Mouse (Mus musculus) lung, adult 2 months (tissue): ENCODE measurements at regions not wholly inside any gene's neighbourhood (a gene's known extent, or its start where the extent isn't known, plus 50 kb on each side); places are given as distances from the start of the nearest gene placed in this dataset.
A peak's percentile ranks its signal among the peaks of the same experiment; 100 is the strongest.
"Not testable (repeated sequence)": the region's sequence is repeated elsewhere in the genome, so short reads cannot be mapped to it uniquely, and the experiment has no call there.

ENCODE experiments used
- DNase-seq: peaks from one replicate; pipeline ENCODE4 v3.0.0; 2022
- H3K4me1 ChIP-seq: fragments of 200-500 bp; 2 replicates; pipeline ENCODE4 v1.6.1; 2011; ENCODE audit warnings: low read length; ENCODE audit not compliant: control insufficient read depth, insufficient read depth
- H3K4me3 ChIP-seq: fragments of 200-500 bp; replicated peaks from 2 replicates; pipeline ENCODE3; 2011; ENCODE audit warnings: low read depth, mild to moderate bottlenecking, control low read depth, low read length; ENCODE audit errors: extremely low read depth
- CTCF ChIP-seq: fragments of 200-500 bp; IDR thresholded peaks from 2 replicates; pipeline ENCODE4 v1.5.1; 2011; ENCODE audit warnings: mild to moderate bottlenecking, low read length, control low read depth; ENCODE audit not compliant: insufficient read depth
- POLR2A ChIP-seq: fragments of 200-500 bp; IDR thresholded peaks from 2 replicates; pipeline ENCODE4 v1.6.1; 2011; ENCODE audit warnings: low read depth, mild to moderate bottlenecking, control low read depth, low read length, borderline replicate concordance; ENCODE audit errors: extremely low read depth
- WGBS: fragments of 180-500 bp; shearing (Covaris S2); methylation state at CpG from one replicate; pipeline ENCODE4 v1.1.7; 2018; 5-methylcytosine and 5-hydroxymethylcytosine counted together

DNA sequence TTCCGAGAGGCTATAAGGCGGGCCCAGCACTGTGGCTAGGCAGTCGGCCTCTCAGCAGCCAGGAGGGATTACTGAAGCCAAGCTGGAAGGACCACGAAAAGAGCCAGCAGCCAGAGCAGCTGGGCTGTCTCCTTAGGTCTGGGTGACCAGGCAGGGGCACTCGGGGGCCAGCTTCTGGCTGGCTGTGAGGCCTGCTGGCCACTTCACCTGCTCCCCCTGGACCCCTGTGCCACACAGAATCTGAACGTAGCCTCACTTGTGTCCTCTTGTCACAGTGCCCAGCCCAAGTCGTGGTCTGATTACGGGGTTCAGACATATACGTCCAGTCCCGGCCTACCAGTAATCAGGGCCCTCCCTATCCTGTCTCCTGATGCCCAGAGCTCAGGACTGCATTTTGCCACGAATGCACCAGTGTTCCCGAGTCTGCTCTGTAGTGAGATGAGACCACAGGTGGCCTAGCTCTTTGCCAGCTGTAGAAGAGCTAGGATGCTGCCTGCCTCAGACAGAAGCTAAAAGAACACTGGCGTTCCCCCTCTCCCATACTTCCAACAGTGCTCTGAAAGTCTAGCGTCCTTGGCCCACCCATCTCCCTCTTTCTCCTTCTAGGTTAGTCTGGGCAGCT lies 89.4 kb upstream of the Lemd2 start:
- H3K4me1 ChIP-seq, result no peaks in the 10 kb centered on the region
- no peak for TF ChIP-seq CTCF
- TF ChIP-seq POLR2A, result no peak
- no peak for DNase-seq
- 77% methylated on average over 14 of the region's 14 CpGs for WGBS
- H3K4me3 ChIP-seq, result no peak overlapping the region

DNA sequence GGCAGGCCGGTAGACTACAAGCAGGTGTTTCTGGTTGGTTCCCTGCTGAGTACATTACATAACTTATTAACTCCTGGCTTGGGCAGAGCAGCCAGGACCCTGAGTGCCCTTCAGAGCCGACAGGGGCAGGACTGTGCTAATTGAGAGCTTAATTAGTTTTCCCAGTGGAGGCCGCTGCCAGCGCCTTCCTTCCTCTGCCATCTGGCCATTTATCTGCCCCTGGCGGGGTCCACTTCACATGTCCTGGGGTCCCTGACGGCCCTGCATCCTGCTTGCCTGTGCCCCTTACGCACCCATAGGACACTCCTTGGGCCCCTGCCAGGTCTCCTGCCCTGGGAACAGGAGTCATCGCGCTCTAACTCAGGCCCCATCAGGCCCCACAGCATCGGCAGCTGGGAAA lies 87.4 kb upstream of the Lemd2 start:
- no peak for DNase-seq
- 87% methylated on average over 10 of the region's 10 CpGs for WGBS
- Histone ChIP-seq H3K4me1 (no peaks in the 10 kb centered on the region), H3K4me3 (no peak overlapping the region)
- no peak for TF ChIP-seq POLR2A

DNA sequence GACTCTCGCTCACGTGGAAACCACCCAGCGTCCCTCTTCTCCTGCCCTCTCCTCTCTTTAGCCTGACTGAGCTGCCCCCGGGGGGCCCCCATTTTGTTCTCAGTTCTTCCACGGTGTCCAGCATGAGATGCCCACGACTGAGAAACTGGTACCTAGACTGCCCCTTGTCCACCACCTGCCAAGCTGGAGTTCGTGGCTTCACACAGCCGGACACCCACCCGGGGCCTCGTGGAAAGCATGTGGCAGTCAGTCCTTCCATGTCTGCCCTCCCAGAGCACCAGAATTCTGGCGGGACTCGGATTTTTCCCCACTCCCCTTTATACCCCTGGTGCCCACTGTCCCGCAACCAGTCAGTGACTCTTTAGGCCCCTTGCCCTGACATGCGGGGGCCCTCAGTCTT lies 86.9 kb upstream of the Lemd2 start:
- WGBS, result 91% methylated on average over 14 of the region's 14 CpGs
- H3K4me3 ChIP-seq, result no peak overlapping the region
- no peak for TF ChIP-seq CTCF
- no peak for TF ChIP-seq POLR2A
- DNase-seq, result no peak
- H3K4me1 ChIP-seq, result no peaks in the 10 kb centered on the region

DNA sequence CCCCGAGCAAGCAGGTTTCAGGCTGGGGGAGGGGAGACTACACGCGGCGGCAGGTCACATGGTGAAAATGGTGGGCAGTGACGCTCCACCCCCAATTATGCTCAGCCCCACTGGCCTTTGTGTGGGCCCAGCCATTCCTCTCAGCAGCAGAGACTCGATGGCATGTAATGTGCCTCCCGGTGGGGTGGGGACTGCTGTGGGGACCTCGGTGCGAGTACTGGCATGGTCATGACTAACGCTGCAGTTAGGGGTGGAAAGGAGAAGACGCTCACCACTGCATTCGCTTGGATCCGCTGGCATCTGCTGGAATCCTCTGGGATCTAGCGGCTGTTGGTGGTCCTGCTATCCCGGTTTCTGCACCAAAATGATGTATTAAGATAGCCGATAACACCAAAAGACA lies 86.0 kb upstream of the Lemd2 start:
- H3K4me1 ChIP-seq, result no peaks in the 10 kb centered on the region
- DNase-seq, result no peak
- TF ChIP-seq POLR2A, result no peak
- TF ChIP-seq CTCF, result no peak
- WGBS, result 97% methylated on average over 16 of the region's 16 CpGs
- no peak overlapping the region for H3K4me3 ChIP-seq

DNA sequence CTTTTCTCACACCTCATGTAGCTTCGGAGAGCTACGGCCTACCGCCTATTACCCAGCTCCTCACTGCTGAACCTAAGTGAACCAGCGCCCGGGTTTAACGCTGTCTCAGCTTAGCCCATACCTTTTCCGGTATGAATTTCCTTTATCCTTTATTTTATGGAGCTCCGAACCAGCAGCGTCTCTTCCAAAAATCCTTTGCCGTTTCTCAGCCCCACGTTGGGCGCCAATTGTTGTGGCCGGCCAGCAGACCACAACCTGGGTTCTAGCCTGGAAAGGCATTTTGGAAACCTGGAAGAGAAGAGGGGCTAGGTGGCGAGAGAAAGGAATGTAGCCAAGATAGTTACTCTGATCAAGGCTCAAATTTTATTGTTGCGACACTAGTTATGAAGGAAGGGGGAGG lies 85.5 kb upstream of the Lemd2 start:
- DNase-seq, H3K4me3 ChIP-seq, H3K4me1 ChIP-seq: not testable (repeated sequence)
- 94% methylated on average over 14 of the region's 15 CpGs for WGBS

DNA sequence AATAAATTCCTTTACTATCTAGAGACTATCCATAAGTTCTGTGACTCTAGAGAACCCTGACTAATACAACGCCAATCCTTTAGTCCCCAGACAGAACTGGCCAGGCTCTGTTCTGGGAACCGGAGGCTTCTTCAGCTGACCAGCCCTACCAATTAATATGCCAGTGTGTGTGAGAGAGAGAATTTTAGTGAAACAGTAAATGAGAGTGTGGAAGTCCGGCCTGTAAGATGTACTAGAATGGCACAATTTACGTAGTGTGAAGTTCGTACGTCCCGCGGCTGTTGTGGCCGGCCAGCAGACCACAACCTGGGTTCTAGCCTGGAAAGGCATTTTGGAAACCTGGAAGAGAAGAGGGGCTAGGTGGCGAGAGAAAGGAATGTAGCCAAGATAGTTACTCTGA lies 83.7 kb upstream of the Lemd2 start:
- 97% methylated on average over 10 of the region's 10 CpGs for WGBS
- DNase-seq, H3K4me1 ChIP-seq, H3K4me3 ChIP-seq: not testable (repeated sequence)

DNA sequence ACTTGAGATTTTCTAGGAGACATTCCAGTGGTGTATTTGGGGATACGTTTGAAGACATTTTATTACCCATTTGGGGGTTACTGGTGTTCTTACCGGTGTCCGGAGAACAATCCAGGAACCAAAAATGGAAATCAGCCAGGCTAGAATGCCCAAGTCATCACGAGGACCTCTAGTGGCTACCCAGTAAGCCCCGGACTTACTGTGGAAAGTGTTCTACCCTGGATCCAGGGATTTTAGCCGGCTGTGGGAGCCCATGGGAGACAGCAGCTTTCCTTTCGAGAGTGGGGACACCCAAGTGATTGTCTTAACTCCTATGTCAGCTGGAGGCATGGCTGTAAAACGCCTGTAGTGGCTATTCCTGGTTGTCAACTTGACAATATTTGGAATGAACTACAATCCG lies 77.0 kb upstream of the Lemd2 start:
- H3K4me3 ChIP-seq, result no peak overlapping the region
- no peak for DNase-seq
- TF ChIP-seq POLR2A, result no peak
- TF ChIP-seq CTCF, result peak; percentile 42; the same call in 1 of the 2 replicates
- 64% methylated on average over 9 of the region's 9 CpGs for WGBS
- H3K4me1 ChIP-seq, result no peaks in the 10 kb centered on the region

DNA sequence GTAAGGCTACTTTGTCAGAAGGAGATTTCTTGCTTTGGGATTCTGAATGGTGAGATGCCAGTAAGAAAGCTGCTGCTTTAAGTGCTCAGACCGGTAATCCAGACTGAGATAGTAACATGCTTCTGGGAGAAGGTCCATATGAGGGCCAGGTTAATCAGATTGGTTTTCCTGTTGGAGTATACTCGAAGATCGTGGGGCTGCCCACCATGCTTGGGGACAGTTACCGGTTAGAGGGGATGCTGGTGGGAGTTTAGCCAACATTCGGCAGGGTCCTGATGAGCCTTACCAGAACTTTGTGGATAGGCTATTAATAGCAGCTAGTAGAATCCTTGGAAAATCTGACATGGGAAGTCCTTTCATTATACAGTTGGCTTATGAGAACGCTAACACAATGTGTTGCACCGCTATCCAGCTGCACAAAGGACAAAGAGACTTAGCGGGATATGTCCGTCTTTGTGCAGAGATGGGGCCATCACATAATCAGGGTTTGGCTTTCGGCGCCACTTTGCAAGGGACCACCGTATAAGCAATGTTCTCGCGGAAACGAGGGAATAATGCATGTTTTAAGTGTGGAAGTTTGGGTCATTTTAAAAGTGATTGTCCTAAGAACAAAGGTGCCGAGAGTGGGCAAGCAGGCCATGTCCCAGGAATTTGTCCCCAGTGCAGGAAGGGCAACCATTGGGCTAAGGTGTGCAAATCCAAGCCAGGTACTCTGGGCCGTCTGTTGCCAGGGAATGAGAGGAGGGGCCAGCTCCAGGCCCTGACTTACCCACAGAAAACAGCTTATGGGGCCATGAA lies 75.4 kb upstream of the Lemd2 start:
- WGBS, result 89% methylated on average over 17 of the region's 17 CpGs
- not testable (repeated sequence) for DNase-seq, H3K4me1 ChIP-seq, H3K4me3 ChIP-seq

DNA sequence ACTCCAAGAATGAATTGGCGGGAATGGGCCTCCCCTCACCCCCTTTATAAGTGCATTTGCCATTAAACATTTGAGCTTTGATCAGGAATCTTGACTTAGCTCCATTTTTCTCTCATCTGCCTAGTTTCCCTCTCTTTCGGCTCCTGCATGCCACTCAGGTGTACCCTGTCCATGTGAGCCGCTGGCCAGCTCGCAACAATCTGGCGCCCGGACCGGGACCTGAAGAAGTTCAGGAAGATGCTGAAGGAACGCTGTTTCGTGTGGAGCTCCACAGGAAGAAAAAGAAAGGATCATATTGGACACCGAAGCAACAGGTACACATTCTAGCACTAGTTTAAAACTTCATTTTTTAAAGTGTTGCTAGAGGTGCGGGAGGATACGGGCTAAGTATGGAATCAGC lies 73.5 kb upstream of the Lemd2 start:
- DNase-seq, H3K4me1 ChIP-seq: not testable (repeated sequence)
- 95% methylated on average over 12 of the region's 12 CpGs for WGBS

DNA sequence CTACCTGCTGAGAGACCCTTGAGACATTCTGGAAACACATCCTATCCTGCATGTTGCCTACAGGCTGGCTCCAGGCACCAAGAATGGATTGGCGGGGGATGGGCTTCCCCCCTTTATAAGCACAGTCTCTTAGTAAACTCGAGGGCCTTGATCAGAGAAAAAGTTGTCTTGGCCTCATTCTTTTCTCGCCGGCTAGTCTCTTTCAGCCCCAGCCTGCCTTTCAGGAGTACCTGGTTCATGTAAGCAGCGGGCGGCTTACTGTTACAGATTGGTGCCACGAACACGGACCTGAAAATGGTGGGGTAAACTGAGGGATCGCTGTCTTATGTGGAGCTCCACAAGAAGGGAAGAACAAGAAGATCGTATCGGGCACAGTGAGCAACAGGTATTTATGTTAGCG lies 67.5 kb upstream of the Lemd2 start:
- 88% methylated on average over 12 of the region's 12 CpGs for WGBS
- H3K4me3 ChIP-seq, H3K4me1 ChIP-seq, DNase-seq: not testable (repeated sequence)

More for the DNA sequence above, 73.5 kb upstream of the Lemd2 start:
- not testable (repeated sequence) for H3K4me3 ChIP-seq

DNA sequence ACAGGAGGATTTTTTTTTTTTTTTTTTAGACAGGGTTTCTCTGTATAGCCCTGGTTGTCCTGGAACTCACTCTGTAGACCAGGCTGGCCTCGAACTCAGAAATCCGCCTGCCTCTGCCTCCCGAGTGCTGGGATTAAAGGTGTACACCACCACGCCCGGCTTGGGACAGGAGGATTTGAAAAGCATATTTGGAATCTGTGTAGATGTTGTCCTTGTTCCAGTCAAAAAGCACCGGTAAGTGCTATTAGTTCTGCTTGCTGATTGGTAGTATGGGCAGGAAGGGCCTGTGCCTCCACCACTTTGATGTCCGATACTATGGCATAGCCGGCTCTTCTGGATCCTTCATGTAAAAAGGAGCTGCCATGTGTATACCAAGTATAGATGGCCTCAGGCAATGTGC lies 66.5 kb upstream of the Lemd2 start:
- H3K4me3 ChIP-seq, H3K4me1 ChIP-seq, DNase-seq: not testable (repeated sequence)
- WGBS, result 94% methylated on average over 8 of the region's 8 CpGs

DNA sequence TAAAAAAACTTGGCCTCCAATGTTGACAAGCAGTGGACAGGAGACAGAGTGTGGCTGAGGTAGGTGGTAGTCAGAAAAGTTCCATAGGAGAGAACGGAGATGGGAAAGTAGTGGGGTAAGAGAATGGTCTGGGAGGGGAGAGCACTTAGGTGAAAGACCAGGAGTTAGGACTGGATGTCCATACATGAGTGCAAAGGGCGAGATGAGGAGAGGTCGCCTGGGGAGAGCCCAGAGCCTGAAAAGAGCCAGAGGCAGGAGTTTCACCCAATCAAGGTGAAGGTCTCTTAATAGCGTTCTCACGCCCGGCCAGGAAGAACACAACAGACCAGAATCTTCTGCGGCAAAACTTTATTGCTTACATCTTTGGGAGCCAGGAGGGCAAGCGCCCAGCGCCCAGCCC lies 60.3 kb upstream of the Lemd2 start:
- WGBS, result 92% methylated on average over 9 of the region's 9 CpGs
- not testable (repeated sequence) for DNase-seq, H3K4me1 ChIP-seq, H3K4me3 ChIP-seq
